Mouse (Mus musculus) limb, embryonic 14.5 days (tissue): ENCODE measurements around the gene Plekhm3. TPM values are rescaled to one million over a fixed set of nuclear protein-coding genes. Genes with fewer than 3 reads are reported as not detected.

Experiments
- ATAC-seq: fragments of 200-750 bp; cut with Nextera tagmentation; 2 replicates; pipeline ENCODE4 v1.8.0; 2017; ENCODE audit warnings: low read depth, moderate number of reproducible peaks, moderate TSS enrichment; ENCODE audit not compliant: low FRiP score
- DNase-seq: peaks from one replicate; pipeline ENCODE4 v3.0.0-alpha.2; 2015; ENCODE audit warnings: low spot score
- H3K27ac ChIP-seq: fragments of 300-500 bp; sonication (generic); replicated peaks from 2 replicates; pipeline ENCODE4 v1.5.1; 2014; ENCODE audit warnings: low read depth, mild to moderate bottlenecking, low read length, moderate library complexity, mixed read lengths
- H3K27me3 ChIP-seq: fragments of 300-500 bp; sonication (generic); 2 replicates; pipeline ENCODE4 v1.6.1; 2014; ENCODE audit warnings: low read length, mixed read lengths; ENCODE audit not compliant: control insufficient read depth, insufficient read depth
- H3K36me3 ChIP-seq: fragments of 300-500 bp; sonication (generic); 2 replicates; pipeline ENCODE4 v1.6.1; 2014; ENCODE audit warnings: mild to moderate bottlenecking, low read length, moderate library complexity, mixed read lengths; ENCODE audit not compliant: control insufficient read depth, insufficient read depth
- H3K4me1 ChIP-seq: fragments of 300-500 bp; sonication (generic); 2 replicates; pipeline ENCODE4 v1.6.1; 2014; ENCODE audit warnings: antibody characterized with exemption, low read length, mixed read lengths; ENCODE audit not compliant: control insufficient read depth, insufficient read depth
- H3K4me2 ChIP-seq: fragments of 300-500 bp; sonication (generic); replicated peaks from 2 replicates; pipeline ENCODE4 v1.6.1; 2014; ENCODE audit warnings: low read depth, mild to moderate bottlenecking, low read length, moderate library complexity; ENCODE audit not compliant: severe bottlenecking
- H3K4me3 ChIP-seq: fragments of 300-500 bp; sonication (generic); replicated peaks from 2 replicates; pipeline ENCODE4 v1.5.1; 2014; ENCODE audit warnings: low read length
- H3K9ac ChIP-seq: fragments of 300-500 bp; sonication (generic); 2 replicates; pipeline ENCODE4 v1.6.1; 2014; ENCODE audit warnings: mild to moderate bottlenecking, low read depth, low read length, moderate library complexity; ENCODE audit not compliant: severe bottlenecking
- H3K9me3 ChIP-seq: fragments of 300-500 bp; sonication (generic); 2 replicates; pipeline ENCODE4 v1.6.1; 2016; ENCODE audit warnings: low read length; ENCODE audit not compliant: control insufficient read depth
- POLR2A ChIP-seq: fragments of 200-500 bp; IDR thresholded peaks from 2 replicates; pipeline ENCODE4 v1.8.0; 2012; ENCODE audit warnings: inconsistent platforms, mild to moderate bottlenecking, moderate library complexity, borderline replicate concordance; ENCODE audit not compliant: insufficient read depth, insufficient read length; ENCODE audit errors: extremely low read depth
- WGBS: fragments of 180-500 bp; shearing (Covaris S2); extraction: QIAGEN DNeasy Blood & Tissue Kit; methylation state at CpG from one replicate; pipeline ENCODE4 v1.1.7; 2014; 5-methylcytosine and 5-hydroxymethylcytosine counted together
- polyA plus RNA-seq, 2 experiments: library from polyadenylated mRNA; depleted of rRNA in 1 of 2; stranded (reverse) in 1 of 2; unstranded in 1 of 2; fragments of >200 nt; fragmentation: Nextera tagmentation in 1 of 2; extraction: Ambion mirVana in 1 of 2; gene quantifications; 2 replicates each; pipeline versions ENCODE4 v1.2.1 to v1.2.3; 2012 to 2014

The Plekhm3 gene
- polyA plus RNA-seq, 2 experiments, result 3.7 to 6.0 TPM

GRCm38 (mm10) chr1:64891332-64891731 lies 65.3 kb downstream of the Plekhm3 start:
- Histone ChIP-seq H3K4me3 (no peak overlapping the region), H3K4me1 (no peaks in the 10 kb centered on the region), H3K4me2 (no peak overlapping the region), H3K27ac (no peak overlapping the region), H3K36me3 (no peaks in the 10 kb centered on the region), H3K9ac (no peak overlapping the region), H3K9me3 (no peaks in the 10 kb centered on the region), H3K27me3 (no peaks in the 10 kb centered on the region)
- no peak for TF ChIP-seq POLR2A
- DNase-seq, result no peak
- 68% methylated on average over 4 of the region's 4 CpGs for WGBS
- ATAC-seq, result no peak

- ATAC-seq (no peak), DNase-seq (no peak)
- no peak overlapping the region for H3K4me2 ChIP-seq
- H3K27ac ChIP-seq, result no peak overlapping the region
- TF ChIP-seq POLR2A, result no peak
- no peaks in the 10 kb centered on the region for H3K27me3 ChIP-seq
- WGBS, result 86% methylated on average over 2 of the region's 2 CpGs
- no peaks in the 10 kb centered on the region for H3K9me3 ChIP-seq
- no peak overlapping the region for H3K9ac ChIP-seq
- H3K36me3 ChIP-seq, result no peaks in the 10 kb centered on the region
- no peak overlapping the region for H3K4me3 ChIP-seq
- no peaks in the 10 kb centered on the region; the same call in 1 of the 2 replicates for H3K4me1 ChIP-seq
Measured at GRCm38 (mm10) chr1:64887502-64888203, 69.0 kb downstream of the Plekhm3 start.

GRCm38 (mm10) chr1:64886718-64887117 lies 69.9 kb downstream of the Plekhm3 start:
- Histone ChIP-seq H3K9me3 (no peaks in the 10 kb centered on the region), H3K4me1 (no peaks in the 10 kb centered on the region; the same call in 1 of the 2 replicates), H3K4me2 (no peak overlapping the region), H3K4me3 (no peak overlapping the region), H3K36me3 (no peaks in the 10 kb centered on the region), H3K9ac (no peak overlapping the region), H3K27ac (no peak overlapping the region), H3K27me3 (no peaks in the 10 kb centered on the region)
- DNase-seq, result no peak
- WGBS, result 88% methylated on average over 6 of the region's 6 CpGs
- TF ChIP-seq POLR2A, result no peak
- ATAC-seq, result no peak

- 81% methylated on average over 3 of the region's 3 CpGs for WGBS
- Histone ChIP-seq H3K4me1 (no peaks in the 10 kb centered on the region; the same call in 1 of the 2 replicates), H3K36me3 (no peaks in the 10 kb centered on the region), H3K4me3 (no peak overlapping the region), H3K4me2 (no peak overlapping the region), H3K27me3 (no peaks in the 10 kb centered on the region), H3K9me3 (no peaks in the 10 kb centered on the region), H3K9ac (no peak overlapping the region), H3K27ac (no peak overlapping the region)
- ATAC-seq (no peak), DNase-seq (no peak)
- TF ChIP-seq POLR2A, result no peak
Measured at GRCm38 (mm10) chr1:64885328-64885727, 71.3 kb downstream of the Plekhm3 start.

GRCm38 (mm10) chr1:64884007-64884406 lies 72.6 kb downstream of the Plekhm3 start:
- no peak for TF ChIP-seq POLR2A
- no peak for DNase-seq
- H3K27me3 ChIP-seq, result no peaks in the 10 kb centered on the region
- H3K27ac ChIP-seq, result no peak overlapping the region
- H3K36me3 ChIP-seq, result no peaks in the 10 kb centered on the region
- H3K9me3 ChIP-seq, result no peaks in the 10 kb centered on the region
- no peak for ATAC-seq
- WGBS, result 26% methylated on average over 6 of the region's 6 CpGs
- H3K4me2 ChIP-seq, result no peak overlapping the region
- H3K4me3 ChIP-seq, result no peak overlapping the region
- no peaks in the 10 kb centered on the region; the same call in 1 of the 2 replicates for H3K4me1 ChIP-seq
- H3K9ac ChIP-seq, result no peak overlapping the region
